In the genomic region with DNA sequence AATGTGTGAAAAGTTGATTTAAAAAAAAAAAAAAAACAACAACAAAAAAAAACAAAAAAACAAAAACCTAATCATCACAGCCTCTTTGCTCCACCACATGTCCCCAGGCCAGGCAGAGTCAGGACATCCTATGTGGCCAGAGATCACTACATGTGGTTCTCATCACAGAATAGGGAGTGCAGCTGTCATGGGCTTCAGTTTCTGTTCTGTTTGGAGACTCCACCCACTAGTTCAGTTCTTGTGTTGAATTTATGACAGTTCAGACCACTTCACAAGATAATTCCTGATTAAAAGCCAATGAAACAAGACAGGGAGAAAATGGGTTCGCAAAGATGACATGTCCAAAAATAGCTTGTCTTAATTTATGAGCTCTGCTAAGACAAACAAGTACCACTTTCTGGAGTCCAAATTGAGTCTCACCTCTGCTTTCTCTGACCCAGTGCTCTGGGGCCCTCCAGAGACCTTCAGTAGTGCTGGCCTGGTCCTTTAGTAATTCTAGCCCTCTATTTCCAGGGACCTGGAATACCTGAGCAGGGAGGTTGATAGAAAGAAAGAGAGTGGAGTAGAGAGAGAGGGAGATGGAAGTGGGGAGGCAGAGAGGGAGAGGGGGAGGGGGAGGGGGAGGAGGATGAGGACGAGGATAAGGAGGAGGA, we compare ENCODE assay signal across 16 mouse cellular contexts.
DNase-seq lines count a peak whose midpoint lies in the region; ATAC-seq and TF ChIP-seq lines count a peak whose summit lies in the region.
"Had no signal": no experiment of that assay in that cellular context is flagged by ENCODE, and none has a peak within 500 bp of the region (broad histone marks: within the 10 kb centered on the region; RNA-seq: fewer than 3 reads in every experiment).

No protein-coding gene starts in this region.

- no peaks in the 10 kb centered on the region for H3K9me3 ChIP-seq in lung, embryonic 14.5 days (ENCODE audit: low read depth, low read length)
- H3K9me3 ChIP-seq: embryonic facial prominence, embryonic 15.5 days; limb, embryonic 12.5 days; liver, embryonic 12.5 days; midbrain, embryonic 12.5 days; neural tube, embryonic 12.5 days had no signal

- peak; percentile 9 to 11 for DNase-seq in heart, adult 9 months (ENCODE audit: low spot score in 2 of 2)
- DNase-seq in heart, postnatal 4 days = no peak
- DNase-seq in lung, embryonic 14.5 days = peak; percentile 35
- no peak for DNase-seq in lung, postnatal 14 days
- DNase-seq in embryo, embryonic 11 days = peak; percentile 10
- peak; percentile 13 for DNase-seq in mesoderm, embryonic 11.5 days (ENCODE audit: low read depth, low spot score)
- no peak for DNase-seq in cerebellum, adult 8-10 months
- DNase-seq in frontal cortex, postnatal 10 days (ENCODE audit: low spot score in 2 of 2) = no peak
- DNase-seq: adrenal gland, adult 2 months; cerebellum, adult 2 months; right cerebral cortex, adult 18-20 months had no signal

- H3K9ac ChIP-seq in lung, embryonic 14.5 days = no peak overlapping the region
- H3K9ac ChIP-seq: embryonic facial prominence, embryonic 15.5 days; limb, embryonic 12.5 days; liver, embryonic 12.5 days; midbrain, embryonic 12.5 days; neural tube, embryonic 12.5 days had no signal

- H3K27me3 ChIP-seq in lung, embryonic 14.5 days (ENCODE audit: insufficient read depth, low read length) = no peaks in the 10 kb centered on the region
- H3K27me3 ChIP-seq: embryonic facial prominence, embryonic 15.5 days; limb, embryonic 12.5 days; liver, embryonic 12.5 days; midbrain, embryonic 12.5 days; neural tube, embryonic 12.5 days had no signal

- ATAC-seq in lung, embryonic 14.5 days (ENCODE audit: insufficient read depth) = peak; percentile 60; the same call in 1 of the 2 replicates
- ATAC-seq: liver, embryonic 12.5 days had no signal

- H3K4me3 ChIP-seq in lung, embryonic 14.5 days (ENCODE audit: low read depth, low read length) = no peak overlapping the region
- H3K4me3 ChIP-seq: embryonic facial prominence, embryonic 15.5 days; limb, embryonic 12.5 days; liver, embryonic 12.5 days; midbrain, embryonic 12.5 days; neural tube, embryonic 12.5 days had no signal

- no peak overlapping the region for H3K4me2 ChIP-seq in lung, embryonic 14.5 days
- H3K4me2 ChIP-seq: embryonic facial prominence, embryonic 15.5 days; limb, embryonic 12.5 days; liver, embryonic 12.5 days; midbrain, embryonic 12.5 days; neural tube, embryonic 12.5 days had no signal

- no peak for TF ChIP-seq CTCF in lung, embryonic 14.5 days (IDR thresholded peaks at IDR 0.05; ENCODE audit: low read depth)

- no peaks in the 10 kb centered on the region for H3K36me3 ChIP-seq in lung, embryonic 14.5 days (ENCODE audit: insufficient read depth)
- H3K36me3 ChIP-seq: embryonic facial prominence, embryonic 15.5 days; limb, embryonic 12.5 days; liver, embryonic 12.5 days; midbrain, embryonic 12.5 days; neural tube, embryonic 12.5 days had no signal

- WGBS in lung, embryonic 14.5 days = 40% methylated on average over 2 of the region's 2 CpGs

- no peak overlapping the region for H3K27ac ChIP-seq in lung, embryonic 14.5 days (ENCODE audit: low read depth)
- H3K27ac ChIP-seq: embryonic facial prominence, embryonic 15.5 days; limb, embryonic 12.5 days; liver, embryonic 12.5 days; midbrain, embryonic 12.5 days; neural tube, embryonic 12.5 days had no signal

- H3K4me1 ChIP-seq in lung, embryonic 14.5 days (ENCODE audit: insufficient read depth) = no peaks in the 10 kb centered on the region
- H3K4me1 ChIP-seq: embryonic facial prominence, embryonic 15.5 days; limb, embryonic 12.5 days; liver, embryonic 12.5 days; midbrain, embryonic 12.5 days; neural tube, embryonic 12.5 days had no signal

Comparison
In these comparisons a context has a peak if more than half of its experiments do, and no peak if none do; other contexts are left out.
1. DNase-seq: peak in heart, adult 9 months (2 of 2), lung, embryonic 14.5 days (single experiment), embryo, embryonic 11 days (single experiment) and mesoderm, embryonic 11.5 days (single experiment); none in heart, postnatal 4 days (single experiment), lung, postnatal 14 days (single experiment), cerebellum, adult 8-10 months (single experiment) and frontal cortex, postnatal 10 days (0 of 2).